Mouse (Mus musculus): Measurements from ENCODE around the gene Efr3b. TPM values are rescaled to one million over a fixed set of nuclear protein-coding genes. Genes with fewer than 3 reads are reported as not detected.

Gene Efr3b
- total and polyA plus RNA-seq, 2 experiments from 2014 or later = 25.5 to 86.6 TPM

DNA sequence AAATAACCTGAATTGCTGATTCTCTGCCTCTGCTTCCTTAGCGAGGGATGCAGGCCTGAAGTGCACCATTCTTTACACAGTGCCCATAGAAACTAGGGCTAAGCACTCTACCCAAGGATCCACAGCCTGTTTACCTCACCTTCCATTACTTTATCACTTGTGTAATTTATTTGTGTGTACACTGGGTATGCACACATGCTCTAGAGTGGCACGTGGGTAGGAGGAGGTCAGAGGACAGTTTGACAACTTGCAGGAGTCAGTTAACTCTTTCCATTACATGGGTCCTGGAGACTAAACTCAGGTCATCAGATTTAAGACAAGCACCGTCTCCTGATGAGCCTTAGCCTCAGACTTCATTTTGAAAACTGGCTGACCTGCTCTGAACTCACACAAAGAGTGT is 120.1 kb downstream of the Efr3b start:
- 0 out of 2 replicates have a peak, but pooled peaks cover 9% of the 10 kb centered on the region for H3K36me3 ChIP-seq (ENCODE audit: insufficient read depth)
- H3K4me3 ChIP-seq (ENCODE audit: low read depth, low read length) = no peak overlapping the region
- H3K4me1 ChIP-seq (ENCODE audit: insufficient read depth) = no peaks in the 10 kb centered on the region; the same call in 1 of the 2 replicates
- no peak overlapping the region for H3K9ac ChIP-seq
- H3K27ac ChIP-seq (ENCODE audit: low read depth, low read length) = no peak overlapping the region
- no peaks in the 10 kb centered on the region for H3K9me3 ChIP-seq (ENCODE audit: low read length)
- DNase-seq = no peak
- no peak for ATAC-seq
- no peaks in the 10 kb centered on the region for H3K27me3 ChIP-seq (ENCODE audit: insufficient read depth, low read length)
- 72% methylated on average over 3 of the region's 3 CpGs for WGBS
- no peak for TF ChIP-seq CTCF (IDR thresholded peaks at IDR 0.05; ENCODE audit: low read depth)
- no peak overlapping the region for H3K4me2 ChIP-seq (ENCODE audit: low read depth)

- Histone ChIP-seq H3K36me3 (ENCODE audit: insufficient read depth) (0 out of 2 replicates have a peak, but pooled peaks cover 11% of the 10 kb centered on the region), H3K9ac (no peak overlapping the region), H3K27ac (ENCODE audit: low read depth, low read length) (no peak overlapping the region), H3K9me3 (ENCODE audit: low read length) (no peaks in the 10 kb centered on the region), H3K4me1 (ENCODE audit: insufficient read depth) (no peaks in the 10 kb centered on the region; the same call in 1 of the 2 replicates), H3K4me2 (ENCODE audit: low read depth) (no peak overlapping the region), H3K4me3 (ENCODE audit: low read depth, low read length) (no peak overlapping the region), H3K27me3 (ENCODE audit: insufficient read depth, low read length) (no peaks in the 10 kb centered on the region)
- TF ChIP-seq CTCF (IDR thresholded peaks at IDR 0.05; ENCODE audit: low read depth) = no peak
- WGBS = 20% methylated on average over 14 of the region's 14 CpGs
- no peak for DNase-seq
- peak; percentile 66 for ATAC-seq
Measured at GRCm38 (mm10) chr12:3917668-3918341, 120.9 kb downstream of the Efr3b start.

DNA sequence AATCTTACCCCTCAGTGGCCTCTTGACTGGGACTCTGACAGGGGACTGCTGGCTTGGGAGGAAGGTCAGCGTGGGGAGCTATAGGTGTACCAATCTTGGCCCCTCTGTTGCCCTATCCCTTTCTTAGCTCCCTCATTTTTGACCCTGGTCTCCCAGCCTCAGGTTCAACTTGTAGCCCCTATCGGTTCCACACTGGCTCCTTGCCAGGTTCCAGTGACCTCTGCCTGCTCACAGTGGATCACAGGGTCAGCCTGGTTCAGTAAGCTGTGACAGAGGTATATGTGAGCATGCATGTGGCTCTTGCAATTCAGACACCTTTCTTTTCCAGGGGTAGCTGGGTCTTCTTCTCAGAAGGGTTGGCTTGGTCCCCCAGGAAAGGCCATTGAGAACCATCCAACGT is 122.9 kb downstream of the Efr3b start:
- no peak for DNase-seq
- Histone ChIP-seq H3K4me3 (ENCODE audit: low read depth, low read length) (no peak overlapping the region), H3K36me3 (ENCODE audit: insufficient read depth) (peaks cover 18% of the 10 kb centered on the region; the same call in 1 of the 2 replicates), H3K27ac (ENCODE audit: low read depth, low read length) (no peak overlapping the region), H3K4me2 (ENCODE audit: low read depth) (no peak overlapping the region), H3K4me1 (ENCODE audit: insufficient read depth) (no peaks in the 10 kb centered on the region; the same call in 1 of the 2 replicates), H3K9ac (no peak overlapping the region), H3K27me3 (ENCODE audit: insufficient read depth, low read length) (no peaks in the 10 kb centered on the region), H3K9me3 (ENCODE audit: low read length) (no peaks in the 10 kb centered on the region)
- no peak for TF ChIP-seq CTCF (IDR thresholded peaks at IDR 0.05; ENCODE audit: low read depth)
- no peak for ATAC-seq
- WGBS = 95% methylated on average over 3 of the region's 3 CpGs

Other genes starting within 250 kb of the Efr3b start
- 54.8 and 72.8 TPM in 2 replicates for gene Dnmt3a, start 232.9 kb downstream of the Efr3b start, total RNA-seq (2014; rRNA removed)
- gene Dnmt3a, start 232.9 kb downstream of the Efr3b start, polyA plus RNA-seq (2015; fragmentation: Nextera tagmentation; extraction: Ambion mirVana) = 51.1 and 91.4 TPM in 2 replicates
- gene Pomc, start 84.0 kb downstream of the Efr3b start, total RNA-seq (2014; rRNA removed) = 3.9 and 6.7 TPM in 2 replicates
- gene Pomc, start 84.0 kb downstream of the Efr3b start, polyA plus RNA-seq (2015; fragmentation: Nextera tagmentation; extraction: Ambion mirVana) = 3.7 and 4.8 TPM in 2 replicates
- 33.8 and 37.4 TPM in 2 replicates for gene Dnajc27, start 43.7 kb upstream of the Efr3b start, total RNA-seq (2014; rRNA removed)
- 13.1 and 19.2 TPM in 2 replicates for gene Dnajc27, start 43.7 kb upstream of the Efr3b start, polyA plus RNA-seq (2015; fragmentation: Nextera tagmentation; extraction: Ambion mirVana)
- gene Adcy3, start 94.2 kb upstream of the Efr3b start, total RNA-seq (2014; rRNA removed) = 25.7 and 29.7 TPM in 2 replicates
- gene Adcy3, start 94.2 kb upstream of the Efr3b start, polyA plus RNA-seq (2015; fragmentation: Nextera tagmentation; extraction: Ambion mirVana) = 6.9 and 10.2 TPM in 2 replicates
- gene Ptrhd1, start 195.1 kb upstream of the Efr3b start, total RNA-seq (2014; rRNA removed) = 5.6 and 8.4 TPM in 2 replicates
- 9.0 TPM in 2 replicates for gene Ptrhd1, start 195.1 kb upstream of the Efr3b start, polyA plus RNA-seq (2015; fragmentation: Nextera tagmentation; extraction: Ambion mirVana)
- gene Cenpo, start 195.4 kb upstream of the Efr3b start, total RNA-seq (2014; rRNA removed) = 5.2 and 6.7 TPM in 2 replicates
- gene Cenpo, start 195.4 kb upstream of the Efr3b start, polyA plus RNA-seq (2015; fragmentation: Nextera tagmentation; extraction: Ambion mirVana) = 4.2 and 4.9 TPM in 2 replicates